In genomic region chr8:45454426-45454825, GRCm38 (mm10) we compare ENCODE assay signal across 8 mouse cellular contexts. TPM values are rescaled to one million over a fixed set of nuclear protein-coding genes. Genes with fewer than 3 reads are reported as not detected.
DNase-seq lines count a peak whose midpoint lies in the region; ATAC-seq lines count a peak whose summit lies in the region.

No protein-coding gene starts in this region.

- 61% methylated on average over 6 of the region's 6 CpGs for WGBS in midbrain, embryonic 16.5 days

- H3K9me3 ChIP-seq in midbrain, embryonic 16.5 days (replicated peaks; ENCODE audit: control insufficient read depth, low read length, poor library complexity, severe bottlenecking), result no peaks in the 10 kb centered on the region

- intact Hi-C loops in left cerebral cortex, postnatal 25 days (cut with DNase I), result loop anchor here (1.0 to 10.0 kb wide), 3 partner anchors 140 to 480 kb away; partner anchors contain the start of gene Ccdc110

- no peak overlapping the region for H3K27ac ChIP-seq in midbrain, embryonic 16.5 days (ENCODE audit: low read length)

- no peaks in the 10 kb centered on the region for H3K36me3 ChIP-seq in midbrain, embryonic 16.5 days (ENCODE audit: control insufficient read depth, insufficient read depth, low read length)

- H3K4me1 ChIP-seq in midbrain, embryonic 16.5 days (ENCODE audit: control insufficient read depth, insufficient read depth, low read length), result peaks cover 2% of the 10 kb centered on the region; the same call in 1 of the 2 replicates

- peak; percentile 94 for ATAC-seq in common myeloid progenitor, adult 5-6 weeks (replicated peaks; ENCODE audit: low read depth, poor library complexity, severe bottlenecking)
- ATAC-seq in midbrain, embryonic 16.5 days, result peak; percentile 92

- H3K27me3 ChIP-seq in midbrain, embryonic 16.5 days (ENCODE audit: control insufficient read depth, insufficient read depth, low read depth, low read length), result no peaks in the 10 kb centered on the region

- peak; percentile 82 for DNase-seq in 3T3-L1 (ENCODE audit: low read depth, low spot score)
- DNase-seq in ZHBTc4 (ENCODE audit: low read depth, low spot score), result peak; percentile 71
- DNase-seq in gastrocnemius, postnatal 25 days, result peak; percentile 7
- peak; percentile 53 for DNase-seq in kidney, adult 18-20 months
- DNase-seq in left cerebral cortex, postnatal 25 days (ENCODE audit: low spot score in 2 of 2), result peak; percentile 69 to 90
- DNase-seq in thymus, postnatal 25 days, result peak; percentile 1

- no peak overlapping the region for H3K9ac ChIP-seq in midbrain, embryonic 16.5 days (ENCODE audit: low read depth, low read length)

- 0 out of 2 replicates have a peak overlapping the region, but pooled peaks have one; percentile 34 for H3K4me2 ChIP-seq in midbrain, embryonic 16.5 days (ENCODE audit: low read length)

- H3K4me3 ChIP-seq in midbrain, embryonic 16.5 days (ENCODE audit: low read depth, low read length), result no peak overlapping the region

RNA-seq across cellular contexts. Expression of gene Tlr3, which starts 43.5 kb away (rescaled TPM):
- total RNA-seq in common myeloid progenitor, adult 5-6 weeks (2017), result 0.63 and 1.1 TPM in 2 replicates
- 1 to 10 TPM; 1.0 to 1.2 TPM for total RNA-seq in gastrocnemius, postnatal 25 days (2021)
- total RNA-seq in left cerebral cortex, postnatal 25 days (2021), result 1 to 10 TPM; 9.4 to 9.7 TPM
- 1.0 and 1.4 TPM in 2 replicates for polyA plus RNA-seq in midbrain, embryonic 16.5 days (2015; fragmentation: Nextera tagmentation; extraction: Ambion mirVana)

RNA-seq across cellular contexts. Expression of gene Sorbs2, which starts 53.2 kb away (rescaled TPM):
- total RNA-seq in common myeloid progenitor, adult 5-6 weeks (2017), result 0.59 TPM in 1 of 2 replicates, not detected in the other
- total RNA-seq in gastrocnemius, postnatal 25 days (2021), result 10 to 100 TPM; 21.0 to 21.5 TPM
- 100 to 1,000 TPM; 347 to 397 TPM for total RNA-seq in left cerebral cortex, postnatal 25 days (2021)
- polyA plus RNA-seq in midbrain, embryonic 16.5 days (2015; fragmentation: Nextera tagmentation; extraction: Ambion mirVana), result 60.9 and 67.7 TPM in 2 replicates

Comparison
In these comparisons a context has a peak if more than half of its experiments do, and no peak if none do; other contexts are left out.
1. DNase-seq: peak in every context shown above with its lines; median percentile 82 in 3T3-L1; 80 in left cerebral cortex, postnatal 25 days; 71 in ZHBTc4; 53 in kidney, adult 18-20 months; 7 in gastrocnemius, postnatal 25 days; 1 in thymus, postnatal 25 days.
2. RNA of gene Sorbs2, which starts 53.2 kb away (total RNA-seq): 347 to 397 TPM in left cerebral cortex, postnatal 25 days; 21.0 to 21.5 TPM in gastrocnemius, postnatal 25 days and 0.59 TPM in common myeloid progenitor, adult 5-6 weeks; every median in the first group is over 10 times any median in the second.